Mouse (Mus musculus) hindbrain, embryonic 16.5 days (tissue): ENCODE results near the gene 4930519P11Rik. TPM values are rescaled to one million over a fixed set of nuclear protein-coding genes. Genes with fewer than 3 reads are reported as not detected.
A peak's percentile ranks its signal among the peaks of the same experiment; 100 is the strongest.

Experiments
- ATAC-seq: fragments of 200-750 bp; cut with Nextera tagmentation; 2 replicates; pipeline ENCODE4 v1.8.0; 2017; ENCODE audit warnings: moderate TSS enrichment, moderate library complexity
- H3K27ac ChIP-seq: fragments of 300-500 bp; sonication (generic); 2 replicates; pipeline ENCODE4 v1.5.1; 2014; ENCODE audit warnings: low read depth, mild to moderate bottlenecking, control low read depth, low read length, moderate library complexity
- H3K27me3 ChIP-seq: fragments of 300-500 bp; sonication (generic); replicated peaks from 2 replicates; pipeline ENCODE4 v1.6.1; 2014; ENCODE audit warnings: low read length; ENCODE audit not compliant: control insufficient read depth, insufficient read depth
- H3K36me3 ChIP-seq: fragments of 300-500 bp; sonication (generic); 2 replicates; pipeline ENCODE4 v1.6.1; 2014; ENCODE audit warnings: mild to moderate bottlenecking, low read length, moderate library complexity, mixed read lengths; ENCODE audit not compliant: control insufficient read depth, insufficient read depth
- H3K4me1 ChIP-seq: fragments of 300-500 bp; sonication (generic); 2 replicates; pipeline ENCODE4 v1.6.1; 2014; ENCODE audit warnings: low read depth, low read length; ENCODE audit not compliant: control insufficient read depth, insufficient read depth
- H3K4me2 ChIP-seq: fragments of 300-500 bp; sonication (generic); 2 replicates; pipeline ENCODE4 v1.6.1; 2014; ENCODE audit warnings: mild to moderate bottlenecking, low read length, control low read depth, moderate library complexity
- H3K4me3 ChIP-seq: fragments of 300-500 bp; sonication (generic); 2 replicates; pipeline ENCODE4 v1.5.1; 2014; ENCODE audit warnings: mild to moderate bottlenecking, low read length, control low read depth, moderate library complexity
- H3K9ac ChIP-seq: fragments of 300-500 bp; sonication (generic); 2 replicates; pipeline ENCODE4 v1.6.1; 2014; ENCODE audit warnings: low read depth, mild to moderate bottlenecking, control low read depth, low read length, moderate library complexity
- H3K9me3 ChIP-seq: fragments of 300-500 bp; sonication (generic); 2 replicates; pipeline ENCODE4 v1.6.1; 2014; ENCODE audit warnings: mild to moderate bottlenecking, low read length, moderate library complexity; ENCODE audit not compliant: control insufficient read depth
- WGBS: fragments of 180-500 bp; shearing (Covaris S2); extraction: QIAGEN DNeasy Blood & Tissue Kit; methylation state at CpG from one replicate; pipeline ENCODE4 v1.1.7; 2014; 5-methylcytosine and 5-hydroxymethylcytosine counted together
- polyA plus RNA-seq: library from polyadenylated mRNA; unstranded; fragments of >200 nt; fragmentation: Nextera tagmentation; extraction: Ambion mirVana; gene quantifications from 2 replicates; pipeline ENCODE4 v1.2.1, GENCODE M21; 2015

The 4930519P11Rik gene
- polyA plus RNA-seq, 1 experiment from 2014 or later: 0.35 TPM

DNA sequence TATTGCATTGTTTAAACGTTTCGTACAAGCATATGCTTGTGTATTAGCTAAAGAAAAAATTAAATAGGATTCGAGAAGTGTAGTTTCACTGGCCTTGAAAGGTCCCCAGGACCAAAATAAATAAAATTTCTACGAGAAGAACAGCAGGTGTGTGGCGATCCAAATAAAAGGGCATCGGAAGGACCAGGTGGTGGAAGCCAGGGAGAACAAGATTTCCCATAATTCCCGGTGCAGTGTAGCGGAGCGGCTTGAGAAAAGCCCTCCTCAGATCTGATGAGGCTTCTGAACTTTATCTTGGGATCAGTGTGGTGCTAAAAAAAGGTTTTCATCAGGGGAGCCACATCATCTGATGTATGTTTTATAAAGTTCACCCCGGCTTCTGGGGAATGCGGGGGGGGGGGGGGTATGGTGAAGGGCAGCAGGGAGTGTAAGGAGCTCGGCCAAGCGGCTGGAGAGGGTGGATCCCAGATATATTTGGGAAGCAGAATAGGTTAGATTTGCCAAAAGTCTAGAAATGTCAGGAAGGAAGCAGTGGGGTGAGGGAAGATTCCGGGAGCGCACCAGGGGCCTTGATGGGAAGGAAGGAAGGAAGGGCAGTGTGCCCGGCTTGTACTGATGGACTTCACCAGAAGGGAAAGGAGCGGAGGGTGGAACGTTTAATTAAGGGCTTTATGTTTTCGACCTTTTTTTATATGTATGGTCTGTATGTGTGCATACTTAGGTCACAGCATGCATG, 1.8 kb upstream of the 4930519P11Rik start:
- no peaks in the 10 kb centered on the region for H3K36me3 ChIP-seq
- no peak for ATAC-seq
- peak overlapping the region; percentile 41 for H3K4me2 ChIP-seq
- no peaks in the 10 kb centered on the region for H3K27me3 ChIP-seq
- no peaks in the 10 kb centered on the region for H3K9me3 ChIP-seq
- no peak overlapping the region for H3K27ac ChIP-seq
- H3K4me3 ChIP-seq: peak overlapping the region; percentile 11
- 68% methylated on average over 19 of the region's 19 CpGs for WGBS
- H3K4me1 ChIP-seq: peaks cover 8% of the 10 kb centered on the region
- H3K9ac ChIP-seq: no peak overlapping the region

DNA sequence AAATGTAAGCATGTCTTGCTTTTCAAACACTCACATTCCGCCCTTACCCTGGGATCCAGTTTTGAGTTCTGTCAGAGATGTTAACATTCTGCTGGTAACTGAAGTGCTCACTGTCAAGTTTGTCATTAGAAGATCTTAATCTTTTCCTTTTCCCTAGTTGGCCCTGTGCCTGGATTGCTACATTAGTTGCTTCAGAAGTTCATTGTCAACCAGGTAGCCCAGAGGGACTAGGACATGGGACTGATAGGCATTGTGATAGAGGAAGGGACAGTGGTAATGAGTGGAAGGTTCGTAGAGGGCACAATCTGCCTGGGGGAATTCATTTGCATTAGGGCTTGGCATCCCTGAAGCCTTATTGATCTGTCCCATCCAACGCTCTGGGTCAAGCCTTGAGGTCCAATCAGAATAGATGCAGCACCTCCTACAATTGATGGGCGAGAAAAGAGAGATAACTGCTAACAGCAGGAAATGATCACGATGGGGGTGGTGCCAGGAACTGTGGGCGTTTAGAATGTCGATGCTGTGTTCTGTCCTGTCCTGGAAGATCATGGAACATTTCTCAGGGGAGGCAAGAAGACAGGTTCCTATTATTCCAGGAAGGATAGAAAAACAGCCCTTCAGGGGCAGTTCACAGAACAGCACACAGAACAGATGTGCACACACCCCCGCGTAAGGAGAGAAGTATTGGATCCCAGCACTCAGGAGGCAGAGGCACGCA, 4.0 kb downstream of the 4930519P11Rik start:
- no peak for ATAC-seq
- H3K4me1 ChIP-seq: peaks cover 2% of the 10 kb centered on the region; the same call in 1 of the 2 replicates
- no peak overlapping the region for H3K9ac ChIP-seq
- no peak overlapping the region for H3K4me3 ChIP-seq
- no peaks in the 10 kb centered on the region for H3K9me3 ChIP-seq
- H3K4me2 ChIP-seq: no peak overlapping the region
- H3K27me3 ChIP-seq: peaks cover 2% of the 10 kb centered on the region; the same call in 1 of the 2 replicates
- H3K27ac ChIP-seq: no peak overlapping the region
- no peaks in the 10 kb centered on the region for H3K36me3 ChIP-seq
- WGBS: 74% methylated on average over 10 of the region's 10 CpGs

DNA sequence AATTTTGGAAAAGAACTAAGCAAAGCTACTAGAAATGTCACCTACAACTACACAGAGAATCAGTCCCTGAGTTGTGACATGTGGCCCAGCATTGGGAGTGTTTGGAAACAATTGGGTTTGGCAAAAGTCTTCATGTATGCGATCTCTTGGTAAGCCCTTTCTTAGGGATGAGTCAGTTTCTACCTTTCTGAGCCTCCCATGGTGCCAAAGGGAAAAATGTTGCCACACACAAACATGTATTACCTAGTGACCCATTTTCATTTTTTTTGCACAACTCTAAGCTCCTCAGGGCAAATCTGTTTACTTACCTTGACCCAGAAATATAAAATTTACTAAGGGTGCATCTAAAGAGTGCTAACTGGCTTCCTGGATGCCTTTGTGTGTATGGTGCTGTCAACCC, 6.3 kb downstream of the 4930519P11Rik start:
- H3K4me1 ChIP-seq: peaks cover 6% of the 10 kb centered on the region
- no peak overlapping the region for H3K9ac ChIP-seq
- no peak for ATAC-seq
- peaks cover 2% of the 10 kb centered on the region; the same call in 1 of the 2 replicates for H3K27me3 ChIP-seq
- no peaks in the 10 kb centered on the region for H3K9me3 ChIP-seq
- no peaks in the 10 kb centered on the region for H3K36me3 ChIP-seq
- 82% methylated on average over 1 of the region's 1 CpGs for WGBS
- no peak overlapping the region for H3K4me2 ChIP-seq
- no peak overlapping the region for H3K27ac ChIP-seq
- H3K4me3 ChIP-seq: no peak overlapping the region

DNA sequence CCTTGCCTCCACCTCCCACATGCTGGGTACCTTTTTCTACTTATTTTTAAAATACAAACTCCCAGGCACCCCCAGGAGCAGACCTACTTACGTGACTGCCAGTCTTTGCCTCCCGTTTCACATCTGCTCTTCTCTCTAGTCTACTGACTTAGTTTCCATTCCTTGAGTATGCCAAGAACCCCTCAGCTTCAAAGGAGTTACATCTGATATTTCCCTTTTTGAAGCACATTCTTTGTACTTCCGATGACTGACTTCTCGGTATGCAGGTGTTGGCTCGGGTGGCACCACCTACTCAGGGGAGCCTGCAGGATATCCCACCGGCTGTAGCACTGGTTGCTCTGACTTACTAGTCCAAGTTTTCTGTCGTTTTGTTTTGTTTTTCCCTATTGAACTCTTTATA, 9.1 kb downstream of the 4930519P11Rik start:
- no peak overlapping the region for H3K27ac ChIP-seq
- H3K9me3 ChIP-seq: no peaks in the 10 kb centered on the region
- H3K4me3 ChIP-seq: peak overlapping the region; percentile 61
- 41% methylated on average over 7 of the region's 7 CpGs for WGBS
- H3K9ac ChIP-seq: no peak overlapping the region
- H3K36me3 ChIP-seq: no peaks in the 10 kb centered on the region
- peaks cover 2% of the 10 kb centered on the region; the same call in 1 of the 2 replicates for H3K27me3 ChIP-seq
- peaks cover 6% of the 10 kb centered on the region for H3K4me1 ChIP-seq
- no peak for ATAC-seq
- H3K4me2 ChIP-seq: peak overlapping the region; percentile 75

DNA sequence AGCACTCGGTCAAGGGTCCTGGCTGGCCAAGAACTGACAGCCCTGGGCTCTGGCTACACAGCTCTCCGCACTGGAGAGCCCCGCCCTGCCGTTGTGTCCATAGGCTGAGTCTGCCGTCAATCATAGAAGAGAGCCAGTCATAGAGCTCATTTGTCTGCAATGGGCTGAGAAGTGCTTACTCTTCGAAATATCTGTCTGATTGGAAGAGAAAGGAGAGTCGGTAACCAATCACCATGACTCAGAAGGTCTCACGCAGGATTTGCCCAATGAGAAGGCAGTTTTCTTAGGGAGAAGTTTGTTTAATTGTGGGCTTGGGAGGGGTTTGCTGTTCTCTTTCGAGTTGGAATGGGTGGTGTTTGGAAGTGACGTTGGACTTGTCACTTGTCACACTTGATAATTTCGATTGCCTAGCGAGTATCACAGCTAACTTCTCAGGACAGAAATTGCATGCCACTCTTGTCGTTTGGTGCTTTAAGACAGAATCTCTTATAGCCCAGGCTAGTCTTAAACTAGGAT, 9.5 kb downstream of the 4930519P11Rik start, which contains the start of gene Pxmp4:
Gene Pxmp4, minus strand, starts transcription at position 71 of the 516 bp plus-strand sequence.
- peak; percentile 100 for ATAC-seq
- H3K4me3 ChIP-seq: peak within 1 kb of the TSS; percentile 61
- H3K9ac ChIP-seq: peak within 1 kb of the TSS; percentile 88
- no peaks in the 10 kb centered on the region for H3K9me3 ChIP-seq
- H3K4me1 ChIP-seq: peaks cover 6% of the 10 kb centered on the region
- peak within 1 kb of the TSS; percentile 55 for H3K27ac ChIP-seq
- H3K4me2 ChIP-seq: peak within 1 kb of the TSS; percentile 75
- H3K27me3 ChIP-seq: peaks cover 2% of the 10 kb centered on the region; the same call in 1 of the 2 replicates
- no peaks in the 10 kb centered on the region for H3K36me3 ChIP-seq
- WGBS: under 1% methylated on average over 13 of the region's 13 CpGs

DNA sequence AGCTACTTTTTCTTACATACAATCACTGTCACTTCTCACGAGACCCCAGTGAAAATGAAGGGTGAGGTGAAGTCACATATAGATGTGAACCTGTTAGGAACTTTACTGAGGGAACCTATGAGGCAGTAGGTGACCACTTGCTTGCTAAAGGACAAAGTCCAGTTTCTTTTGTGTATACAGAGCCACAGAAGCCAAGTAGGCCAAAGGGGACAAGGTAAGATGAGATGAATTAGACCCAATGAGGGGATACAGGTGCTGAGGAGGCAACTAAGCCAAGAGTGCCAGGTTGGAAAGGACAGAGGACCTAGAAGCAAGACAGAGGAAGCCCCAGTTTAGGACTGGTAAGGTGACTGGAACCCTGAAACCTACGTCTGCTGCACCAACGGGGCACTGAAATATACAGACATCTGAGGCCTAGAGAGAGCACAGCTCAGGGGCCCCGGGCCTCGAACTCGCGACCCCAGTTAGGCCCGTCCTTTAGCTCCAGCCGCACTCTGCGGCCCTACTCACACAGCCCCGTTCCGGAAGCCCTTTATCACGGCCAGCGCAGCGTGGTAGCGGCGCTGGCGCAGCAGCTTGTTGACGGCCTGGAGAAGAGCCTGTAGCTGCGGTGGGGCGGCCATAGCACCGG, 10.1 kb downstream of the 4930519P11Rik start:
- H3K4me3 ChIP-seq: peak overlapping the region; percentile 61
- H3K27me3 ChIP-seq: peaks cover 2% of the 10 kb centered on the region; the same call in 1 of the 2 replicates
- ATAC-seq: no peak
- H3K4me2 ChIP-seq: peak overlapping the region; percentile 75
- H3K36me3 ChIP-seq: no peaks in the 10 kb centered on the region
- WGBS: 21% methylated on average over 22 of the region's 22 CpGs
- peak overlapping the region; percentile 55 for H3K27ac ChIP-seq
- H3K9me3 ChIP-seq: no peaks in the 10 kb centered on the region
- peak overlapping the region; percentile 88 for H3K9ac ChIP-seq
- H3K4me1 ChIP-seq: peaks cover 6% of the 10 kb centered on the region

DNA sequence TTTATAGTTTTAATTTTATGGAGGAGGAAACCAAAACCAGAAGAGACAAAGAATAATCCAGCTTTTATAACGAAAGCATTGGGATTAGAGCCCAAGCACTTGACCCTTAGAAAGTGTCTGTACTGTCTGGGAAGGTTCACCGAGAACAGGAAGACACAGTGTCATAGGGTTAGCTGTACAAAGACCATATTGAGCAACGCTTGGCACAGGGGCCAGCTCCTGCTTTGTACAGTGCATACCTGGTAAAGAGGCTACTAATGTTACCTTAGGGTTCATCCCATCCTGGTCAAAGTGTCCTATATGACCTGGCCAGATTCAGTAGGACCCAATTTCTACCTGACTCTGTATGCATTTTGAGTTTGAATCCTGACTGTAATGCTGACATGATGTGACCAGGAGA, 11.9 kb downstream of the 4930519P11Rik start:
- no peak overlapping the region for H3K27ac ChIP-seq
- no peak overlapping the region for H3K4me3 ChIP-seq
- H3K27me3 ChIP-seq: no peaks in the 10 kb centered on the region
- no peak overlapping the region for H3K4me2 ChIP-seq
- H3K4me1 ChIP-seq: peaks cover 6% of the 10 kb centered on the region
- H3K9me3 ChIP-seq: no peaks in the 10 kb centered on the region
- no peak for ATAC-seq
- no peak overlapping the region for H3K9ac ChIP-seq
- 71% methylated on average over 3 of the region's 3 CpGs for WGBS
- H3K36me3 ChIP-seq: no peaks in the 10 kb centered on the region

DNA sequence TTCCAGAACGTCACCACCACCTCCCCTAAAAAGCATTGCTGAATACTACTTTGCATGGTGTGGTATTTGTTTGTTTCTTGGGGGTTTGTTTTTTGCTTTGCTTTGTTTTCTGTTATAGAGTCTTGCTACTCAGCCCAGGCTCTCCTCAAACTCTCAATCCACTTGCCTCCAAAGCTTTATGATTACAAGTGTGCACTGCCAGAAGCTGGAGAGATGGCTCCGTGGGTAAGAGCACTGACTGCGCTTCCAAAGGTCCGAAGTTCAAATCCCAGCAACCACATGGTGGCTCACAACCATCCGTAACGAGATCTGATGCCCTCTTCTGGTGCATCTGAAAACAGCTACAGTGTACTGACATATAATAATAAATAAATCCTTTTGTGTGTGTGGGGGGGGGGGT, 12.7 kb downstream of the 4930519P11Rik start:
- 68% methylated on average over 6 of the region's 6 CpGs for whole genome bisulfite sequencing
- no peak for ATAC-seq
- Histone ChIP-seq H3K27me3 (no peaks in the 10 kb centered on the region), H3K4me2 (no peak overlapping the region), H3K9ac (no peak overlapping the region), H3K4me1 (peaks cover 6% of the 10 kb centered on the region), H3K4me3 (no peak overlapping the region), H3K9me3 (no peaks in the 10 kb centered on the region), H3K27ac (no peak overlapping the region), H3K36me3 (no peaks in the 10 kb centered on the region)

DNA sequence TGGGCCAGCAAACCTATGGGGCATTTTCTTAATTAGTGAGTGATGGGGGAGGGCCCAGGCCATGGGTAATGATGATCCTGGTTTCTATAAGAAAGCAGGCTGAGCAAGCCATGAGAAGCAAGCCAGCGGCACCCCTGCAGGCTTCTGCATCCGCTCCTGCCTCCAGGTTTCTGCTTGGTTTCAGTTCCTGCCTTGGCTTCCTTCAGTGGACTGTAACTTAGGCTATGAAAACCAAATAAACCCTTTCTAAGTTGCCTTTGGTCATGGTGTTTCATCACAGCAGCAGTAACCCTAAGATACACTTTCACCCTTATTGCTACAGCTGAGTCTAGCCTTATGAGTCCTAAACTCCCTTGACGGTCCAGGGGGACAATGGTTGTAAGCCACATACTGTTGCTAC, 15.8 kb downstream of the 4930519P11Rik start:
- no peak for ATAC-seq
- Histone ChIP-seq H3K4me3 (no peak overlapping the region), H3K27ac (no peak overlapping the region), H3K9me3 (no peaks in the 10 kb centered on the region), H3K4me1 (no peaks in the 10 kb centered on the region), H3K9ac (no peak overlapping the region), H3K36me3 (no peaks in the 10 kb centered on the region), H3K27me3 (no peaks in the 10 kb centered on the region), H3K4me2 (no peak overlapping the region)
- 91% methylated on average over 3 of the region's 3 CpGs for WGBS
